Mouse (Mus musculus): ENCODE data around the gene Tmprss9. TPM values are rescaled to one million over a fixed set of nuclear protein-coding genes. Genes with fewer than 3 reads are reported as not detected.

The Tmprss9 gene
- total RNA-seq, 2 experiments from 2014 or later: 0.13 to 0.18 TPM

- DNase-seq (ENCODE audit: low spot score in 2 of 2): no peak
- intact Hi-C loops (cut with DNase I): no loop called here
Measured at GRCm38 (mm10) chr10:80904004-80904693, 32.5 kb downstream of the Tmprss9 start.

GRCm38 (mm10) chr10:80904709-80905108 lies 33.1 kb downstream of the Tmprss9 start:
- no peak for DNase-seq (ENCODE audit: low spot score in 2 of 2)
- intact Hi-C loops (cut with DNase I): no loop called here

GRCm38 (mm10) chr10:80909375-80910162 lies 37.9 kb downstream of the Tmprss9 start:
- no peak for DNase-seq (ENCODE audit: low spot score in 2 of 2)
- intact Hi-C loops (cut with DNase I): no loop called here

GRCm38 (mm10) chr10:80911354-80911753 lies 39.7 kb downstream of the Tmprss9 start:
- DNase-seq (ENCODE audit: low spot score in 2 of 2): no peak
- intact Hi-C loops (cut with DNase I): no loop called here

GRCm38 (mm10) chr10:80911891-80912290 lies 40.2 kb downstream of the Tmprss9 start:
- intact Hi-C loops (cut with DNase I): no loop called here
- no peak for DNase-seq (ENCODE audit: low spot score in 2 of 2)

GRCm38 (mm10) chr10:80913364-80914011 lies 41.8 kb downstream of the Tmprss9 start:
- no peak for DNase-seq (ENCODE audit: low spot score in 2 of 2)
- intact Hi-C loops (cut with DNase I): no loop called here

- intact Hi-C loops (cut with DNase I): no loop called here
- no peak for DNase-seq (ENCODE audit: low spot score in 2 of 2)
Measured at GRCm38 (mm10) chr10:80914253-80914656, 42.6 kb downstream of the Tmprss9 start.

GRCm38 (mm10) chr10:80915260-80915659 lies 43.6 kb downstream of the Tmprss9 start:
- intact Hi-C loops (cut with DNase I): no loop called here

GRCm38 (mm10) chr10:80915736-80916135 lies 44.1 kb downstream of the Tmprss9 start:
- no peak for DNase-seq (ENCODE audit: low spot score in 2 of 2)
- intact Hi-C loops (cut with DNase I): no loop called here

More at GRCm38 (mm10) chr10:80915260-80915659, 43.6 kb downstream of the Tmprss9 start:
- DNase-seq (ENCODE audit: low spot score in 2 of 2): no peak

- intact Hi-C loops (cut with DNase I): no loop called here
- no peak for DNase-seq (ENCODE audit: low spot score in 2 of 2)
Measured at GRCm38 (mm10) chr10:80917336-80917778, 45.7 kb downstream of the Tmprss9 start.

GRCm38 (mm10) chr10:80917779-80918434 lies 46.3 kb downstream of the Tmprss9 start, which contains the start of gene Lmnb2:
Lmnb2 (minus strand) TSS chr10:80918245.
- intact Hi-C loops (cut with DNase I): no loop called here
- peak; percentile 84 to 88 for DNase-seq (ENCODE audit: low spot score in 2 of 2)

- intact Hi-C loops (cut with DNase I): no loop called here
- no peak for DNase-seq (ENCODE audit: low spot score in 2 of 2)
Measured at GRCm38 (mm10) chr10:80921923-80922322, 50.3 kb downstream of the Tmprss9 start.

GRCm38 (mm10) chr10:80925472-80925871 lies 53.8 kb downstream of the Tmprss9 start:
- intact Hi-C loops (cut with DNase I): no loop called here
- no peak for DNase-seq (ENCODE audit: low spot score in 2 of 2)

GRCm38 (mm10) chr10:80928586-80929298 lies 57.1 kb downstream of the Tmprss9 start:
- DNase-seq (ENCODE audit: low spot score in 2 of 2): peak; percentile 95
- intact Hi-C loops (cut with DNase I): loop anchor here (1.0 to 2.0 kb wide), 2 partner anchors 60 to 66 kb away; no protein-coding TSS in a partner anchor

- intact Hi-C loops (cut with DNase I): loop anchor here (2.0 kb wide), 1 partner anchor 65 kb away; no protein-coding TSS in a partner anchor
- peak; percentile 99 for DNase-seq (ENCODE audit: low spot score in 2 of 2)
Measured at GRCm38 (mm10) chr10:80929299-80930226, 57.9 kb downstream of the Tmprss9 start, which contains the start of gene Gadd45b. Gadd45b (plus strand) TSS chr10:80930073.

GRCm38 (mm10) chr10:80930361-80931152 lies 58.9 kb downstream of the Tmprss9 start:
- DNase-seq (ENCODE audit: low spot score in 2 of 2): peak in 1 of 2 experiments; percentile 48
- intact Hi-C loops (cut with DNase I): no loop called here

- intact Hi-C loops (cut with DNase I): no loop called here
- no peak for DNase-seq (ENCODE audit: low spot score in 2 of 2)
Measured at GRCm38 (mm10) chr10:80931153-80931671, 59.6 kb downstream of the Tmprss9 start.
